Mouse (Mus musculus) hindbrain, embryonic 12.5 days (tissue): ENCODE results near the gene Mrs2. TPM values are rescaled to one million over a fixed set of nuclear protein-coding genes. Genes with fewer than 3 reads are reported as not detected.
A peak's percentile ranks its signal among the peaks of the same experiment; 100 is the strongest.

Experiments
- ATAC-seq: fragments of 200-750 bp; cut with Nextera tagmentation; 2 replicates; pipeline ENCODE4 v1.8.0; 2017; ENCODE audit warnings: moderate TSS enrichment; ENCODE audit not compliant: low FRiP score
- H3K27ac ChIP-seq: fragments of 300-500 bp; sonication (generic); 2 replicates; pipeline ENCODE4 v1.5.1; 2016; ENCODE audit warnings: mild to moderate bottlenecking
- H3K27me3 ChIP-seq: fragments of 300-500 bp; sonication (generic); 2 replicates; pipeline ENCODE4 v1.6.1; 2016; ENCODE audit warnings: mild to moderate bottlenecking
- H3K36me3 ChIP-seq: fragments of 300-500 bp; sonication (generic); 2 replicates; pipeline ENCODE4 v1.6.1; 2016; ENCODE audit warnings: mild to moderate bottlenecking
- H3K4me1 ChIP-seq: fragments of 300-500 bp; sonication (generic); 2 replicates; pipeline ENCODE4 v1.6.1; 2016
- H3K4me2 ChIP-seq: fragments of 300-500 bp; sonication (generic); replicated peaks from 2 replicates; pipeline ENCODE4 v1.6.1; 2016; ENCODE audit warnings: mild to moderate bottlenecking
- H3K4me3 ChIP-seq: fragments of 300-500 bp; sonication (generic); 2 replicates; pipeline ENCODE4 v1.5.1; 2016; ENCODE audit warnings: mild to moderate bottlenecking
- H3K9ac ChIP-seq: fragments of 300-500 bp; sonication (generic); 2 replicates; pipeline ENCODE4 v1.6.1; 2016; ENCODE audit warnings: mild to moderate bottlenecking, moderate library complexity
- H3K9me3 ChIP-seq: fragments of 300-500 bp; sonication (generic); replicated peaks from 2 replicates; pipeline ENCODE4 v1.6.1; 2016; ENCODE audit warnings: mild to moderate bottlenecking
- WGBS: fragments of 180-500 bp; shearing (Covaris S2); methylation state at CpG from one replicate; pipeline ENCODE4 v1.1.7; 2016; 5-methylcytosine and 5-hydroxymethylcytosine counted together
- polyA plus RNA-seq: library from polyadenylated mRNA; unstranded; fragments of >200 nt; fragmentation: Nextera tagmentation; extraction: Ambion mirVana; gene quantifications from 2 replicates; pipeline ENCODE4 v1.2.1, GENCODE M21; 2016

Mrs2 gene
- polyA plus RNA-seq = 26.1 and 31.9 TPM in 2 replicates

DNA sequence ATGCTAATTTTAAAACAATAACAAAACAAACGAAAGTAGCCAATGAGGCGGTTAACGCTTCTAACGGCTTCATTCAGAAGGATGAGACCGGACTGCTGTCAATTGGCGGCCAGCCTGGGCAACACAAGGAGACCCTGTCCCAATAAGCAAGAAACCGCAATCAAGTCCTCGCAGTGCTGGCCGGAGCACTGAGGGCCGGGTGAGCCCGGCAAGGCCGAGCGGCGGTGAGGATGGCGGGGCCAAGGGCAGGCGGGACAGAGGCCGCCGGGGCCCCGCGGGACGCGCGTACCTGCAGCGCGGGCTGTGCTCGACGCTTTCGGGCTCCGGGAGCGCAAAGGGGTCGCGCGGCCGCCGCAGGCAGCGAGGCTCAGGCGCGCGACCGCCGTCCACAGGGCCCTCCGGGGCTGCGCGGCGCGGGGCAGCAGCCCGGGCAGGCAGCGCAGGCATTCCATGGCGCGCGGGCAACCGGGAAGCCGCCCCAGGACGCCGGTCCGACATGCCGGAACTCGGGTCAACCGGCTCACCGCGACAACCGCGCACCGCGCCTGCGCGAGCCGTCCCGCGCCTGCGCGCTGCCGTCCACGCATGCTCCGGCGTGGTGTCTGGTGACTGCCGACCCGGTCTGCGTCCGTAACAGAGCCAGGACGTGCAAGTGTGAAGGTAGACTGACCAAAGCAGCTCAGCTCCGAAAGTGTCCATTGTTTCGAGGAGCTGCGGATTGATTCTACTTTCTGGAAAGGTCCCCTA, at the start of gene Mrs2:
Mrs2 (minus strand) TSS at position 587 of the 747 bp plus-strand sequence.
- peak; percentile 96 for ATAC-seq
- peak within 1 kb of the TSS; percentile 97 for H3K4me3 ChIP-seq
- peak within 1 kb of the TSS; percentile 96 for H3K9ac ChIP-seq
- no peaks in the 10 kb centered on the region for H3K9me3 ChIP-seq
- H3K27me3 ChIP-seq = no peaks in the 10 kb centered on the region
- H3K4me1 ChIP-seq = peaks cover 14% of the 10 kb centered on the region
- H3K4me2 ChIP-seq = peak within 1 kb of the TSS; percentile 73
- under 1% methylated on average over 47 of the region's 84 CpGs for WGBS
- no peaks in the 10 kb centered on the region for H3K36me3 ChIP-seq
- peak within 1 kb of the TSS; percentile 89 for H3K27ac ChIP-seq

DNA sequence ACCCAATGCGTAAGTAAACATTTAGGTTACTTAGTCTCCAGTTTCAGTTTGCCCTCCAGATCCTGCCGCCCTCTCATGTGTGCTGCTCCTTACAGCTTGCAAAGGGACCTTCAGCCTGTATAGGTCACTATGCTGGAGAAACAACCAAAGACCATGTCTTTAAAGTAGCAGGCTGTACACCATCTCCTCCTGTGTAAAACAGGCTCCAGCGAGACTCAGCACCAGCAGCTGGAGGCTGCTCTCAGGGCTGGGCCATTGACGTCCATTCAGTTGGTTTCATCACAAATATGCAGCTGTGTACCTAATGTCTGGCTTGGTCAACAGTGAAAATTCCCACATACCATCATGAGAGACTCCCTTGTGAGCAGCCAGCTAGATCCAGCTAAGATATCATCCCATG, 49.6 kb upstream of the Mrs2 start:
- no peak for ATAC-seq
- no peaks in the 10 kb centered on the region for H3K9me3 ChIP-seq
- no peak overlapping the region for H3K27ac ChIP-seq
- H3K4me1 ChIP-seq = no peaks in the 10 kb centered on the region
- no peaks in the 10 kb centered on the region for H3K27me3 ChIP-seq
- no peaks in the 10 kb centered on the region for H3K36me3 ChIP-seq
- H3K9ac ChIP-seq = no peak overlapping the region
- WGBS = 79% methylated on average over 4 of the region's 4 CpGs
- no peak overlapping the region for H3K4me2 ChIP-seq
- no peak overlapping the region for H3K4me3 ChIP-seq

DNA sequence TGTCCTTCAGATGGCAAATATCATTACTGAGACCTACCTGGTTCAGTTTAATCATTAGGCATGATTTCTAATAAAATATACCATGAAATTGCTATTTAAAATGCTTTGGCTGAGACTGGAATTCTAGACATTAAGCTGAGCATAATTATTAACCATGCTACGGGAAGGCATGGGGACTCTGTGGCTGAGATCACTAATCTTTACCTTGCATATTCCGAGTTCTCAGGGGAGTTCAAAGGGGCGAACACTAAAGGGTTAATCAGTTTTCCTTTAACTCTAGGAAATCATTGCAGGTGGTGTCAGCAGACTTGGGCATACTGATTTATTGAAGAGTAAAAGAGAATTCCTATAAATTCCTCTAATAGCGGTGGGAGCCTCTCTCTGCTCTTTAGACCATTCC, 47.0 kb upstream of the Mrs2 start:
- no peaks in the 10 kb centered on the region for H3K9me3 ChIP-seq
- no peak for ATAC-seq
- 84% methylated on average over 4 of the region's 4 CpGs for WGBS
- no peak overlapping the region for H3K4me3 ChIP-seq
- H3K27me3 ChIP-seq = no peaks in the 10 kb centered on the region
- no peak overlapping the region for H3K4me2 ChIP-seq
- no peak overlapping the region for H3K27ac ChIP-seq
- no peak overlapping the region for H3K9ac ChIP-seq
- no peaks in the 10 kb centered on the region for H3K36me3 ChIP-seq
- no peaks in the 10 kb centered on the region for H3K4me1 ChIP-seq

DNA sequence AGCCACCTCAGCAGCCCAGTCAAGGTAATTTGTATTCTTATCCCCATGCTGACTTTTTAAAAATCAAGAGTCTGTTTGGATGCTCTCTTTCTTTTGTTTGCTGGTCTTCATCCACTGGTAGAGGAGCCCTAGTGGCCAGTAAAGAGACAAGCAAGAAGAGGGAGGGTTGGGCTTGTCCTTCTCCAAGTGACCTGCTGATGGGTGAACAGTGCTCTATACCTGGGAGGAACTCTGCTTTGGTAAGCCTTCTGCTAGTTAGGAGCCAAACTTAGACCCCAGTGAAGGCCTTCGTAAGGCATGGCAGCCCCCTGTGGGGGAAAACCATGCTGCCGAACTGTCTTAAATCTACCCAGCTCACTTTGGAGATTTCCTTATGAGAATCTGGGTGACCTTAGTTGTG, 46.5 kb upstream of the Mrs2 start:
- no peak overlapping the region for H3K4me2 ChIP-seq
- H3K9me3 ChIP-seq = no peaks in the 10 kb centered on the region
- no peak overlapping the region for H3K4me3 ChIP-seq
- WGBS = 96% methylated on average over 2 of the region's 2 CpGs
- no peaks in the 10 kb centered on the region for H3K36me3 ChIP-seq
- no peak overlapping the region for H3K9ac ChIP-seq
- no peak overlapping the region for H3K27ac ChIP-seq
- no peaks in the 10 kb centered on the region for H3K4me1 ChIP-seq
- H3K27me3 ChIP-seq = no peaks in the 10 kb centered on the region
- ATAC-seq = no peak

DNA sequence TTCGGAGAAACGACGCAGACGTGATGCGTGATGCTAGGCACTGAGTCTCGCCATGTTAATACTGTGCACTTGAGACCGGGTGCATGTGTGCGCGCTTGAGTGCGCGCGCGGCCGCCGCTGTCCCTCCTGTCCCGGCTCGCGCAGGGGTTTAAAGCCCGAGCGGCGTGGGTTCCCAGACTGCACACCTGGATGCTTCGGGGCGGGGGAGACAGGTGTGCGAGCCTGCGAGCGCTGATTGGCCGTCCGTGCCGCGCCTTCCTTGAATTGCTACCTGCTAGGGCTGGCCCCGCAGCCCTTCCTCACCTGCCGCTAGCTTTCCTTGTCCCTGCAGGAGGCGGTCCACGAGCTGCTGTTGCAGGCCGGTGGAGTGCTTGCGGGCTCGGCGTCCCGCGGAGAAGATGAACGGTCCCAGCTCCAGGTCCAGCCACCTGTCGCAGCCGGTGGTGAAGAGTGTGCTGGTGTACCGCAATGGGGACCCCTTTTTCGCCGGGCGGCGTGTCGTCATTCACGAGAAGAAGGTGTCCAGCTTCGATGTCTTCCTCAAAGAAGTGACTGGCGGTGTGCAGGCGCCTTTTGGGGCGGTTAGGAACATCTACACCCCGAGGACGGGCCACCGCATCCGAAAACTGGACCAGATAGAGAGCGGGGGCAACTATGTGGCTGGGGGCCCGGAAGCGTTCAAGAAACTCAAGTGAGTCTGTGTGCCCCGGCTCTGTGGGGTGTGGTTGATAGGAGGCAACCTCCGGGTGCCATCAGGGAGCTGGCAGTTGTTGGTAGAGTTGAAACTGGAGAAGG, 35.9 kb upstream of the Mrs2 start, which contains the start of gene Dcdc2a:
Dcdc2a (plus strand) TSS at position 132 of the 795 bp plus-strand sequence.
- Histone ChIP-seq H3K4me2 (peak within 1 kb of the TSS; percentile 97), H3K27me3 (peaks cover 45% of the 10 kb centered on the region), H3K4me1 (peaks cover 17% of the 10 kb centered on the region), H3K36me3 (no peaks in the 10 kb centered on the region), H3K9me3 (no peaks in the 10 kb centered on the region; the same call in 1 of the 2 replicates), H3K4me3 (peak within 1 kb of the TSS; percentile 52), H3K9ac (peak within 1 kb of the TSS; percentile 59), H3K27ac (no peak within 1 kb of the TSS)
- 4% methylated on average over 63 of the region's 63 CpGs for WGBS
- ATAC-seq = peak; percentile 70

DNA sequence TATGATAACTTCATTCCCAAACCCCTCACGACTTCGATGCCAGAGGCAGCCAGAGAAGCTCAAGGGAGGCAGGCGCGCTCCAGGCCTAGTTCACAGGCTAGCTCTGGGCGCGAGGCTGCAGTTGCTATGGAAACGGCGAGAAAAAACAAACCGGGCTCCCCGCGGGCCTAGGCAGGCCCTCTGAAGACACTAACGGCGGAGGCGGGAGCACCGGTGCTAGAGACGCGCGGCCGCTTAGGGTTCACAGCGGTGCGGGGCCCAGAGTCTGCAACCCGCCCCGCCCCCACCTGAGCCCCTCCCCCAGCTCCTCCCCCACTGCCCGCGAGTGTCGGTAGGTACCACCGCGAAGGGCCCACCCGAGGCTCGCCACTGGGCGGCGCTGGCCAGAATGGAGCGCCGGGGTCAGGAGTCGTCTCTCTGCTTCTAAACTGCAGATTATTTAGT, 35.0 kb upstream of the Mrs2 start:
- no peak overlapping the region for H3K27ac ChIP-seq
- under 1% methylated on average over 34 of the region's 35 CpGs for WGBS
- H3K9ac ChIP-seq = peak overlapping the region; percentile 47; the same call in 1 of the 2 replicates
- peak; percentile 93 for ATAC-seq
- peak overlapping the region; percentile 97 for H3K4me2 ChIP-seq
- H3K27me3 ChIP-seq = peaks cover 45% of the 10 kb centered on the region
- peaks cover 5% of the 10 kb centered on the region for H3K9me3 ChIP-seq
- peak overlapping the region; percentile 52 for H3K4me3 ChIP-seq
- peaks cover 17% of the 10 kb centered on the region for H3K4me1 ChIP-seq
- no peaks in the 10 kb centered on the region for H3K36me3 ChIP-seq

DNA sequence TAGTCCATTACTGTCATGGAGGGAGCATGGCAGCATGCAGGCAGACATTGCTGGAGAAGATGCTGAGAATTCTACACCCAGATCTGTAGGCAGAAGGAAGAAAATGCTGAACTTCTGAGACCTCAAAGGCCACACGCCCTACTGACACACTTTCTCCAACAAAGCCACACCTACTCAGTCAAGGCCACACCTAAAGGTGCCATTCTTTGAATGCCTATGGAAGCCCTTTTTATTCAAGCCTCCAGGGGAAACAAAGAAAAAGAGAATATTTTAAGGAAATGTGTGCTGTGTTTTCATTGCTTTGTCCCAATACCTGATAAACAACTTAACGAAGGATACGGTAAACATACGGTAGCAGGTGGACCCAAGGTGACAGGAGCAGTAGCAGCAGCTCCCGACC, 32.5 kb upstream of the Mrs2 start:
- H3K27ac ChIP-seq = no peak overlapping the region
- H3K36me3 ChIP-seq = no peaks in the 10 kb centered on the region
- no peak overlapping the region for H3K9ac ChIP-seq
- H3K4me3 ChIP-seq = no peak overlapping the region
- WGBS = 87% methylated on average over 5 of the region's 5 CpGs
- ATAC-seq = no peak
- no peak overlapping the region for H3K4me2 ChIP-seq
- H3K27me3 ChIP-seq = peaks cover 42% of the 10 kb centered on the region
- peaks cover 10% of the 10 kb centered on the region for H3K9me3 ChIP-seq
- peaks cover 17% of the 10 kb centered on the region for H3K4me1 ChIP-seq

DNA sequence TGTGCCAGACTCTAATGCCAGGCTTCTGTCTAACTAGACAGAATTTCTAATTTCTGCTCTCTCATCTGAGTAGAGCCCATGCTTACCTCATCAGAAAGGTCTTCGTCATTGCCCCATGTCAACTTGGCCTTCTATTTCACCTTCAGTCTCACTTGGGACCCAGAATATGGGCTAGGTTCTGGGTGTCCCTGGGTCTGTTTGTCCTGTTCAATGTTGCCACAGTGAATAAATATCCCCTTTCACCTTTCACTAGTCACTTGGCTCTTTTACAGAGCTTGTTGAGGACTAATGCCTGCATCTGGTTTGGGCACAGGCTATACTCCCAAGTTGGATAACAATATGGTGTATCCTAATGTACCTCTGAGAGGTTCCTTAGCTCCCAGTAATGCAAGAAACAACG, 19.3 kb upstream of the Mrs2 start:
- Histone ChIP-seq H3K36me3 (no peaks in the 10 kb centered on the region), H3K4me3 (no peak overlapping the region), H3K4me2 (no peak overlapping the region), H3K27me3 (no peaks in the 10 kb centered on the region), H3K27ac (no peak overlapping the region), H3K4me1 (no peaks in the 10 kb centered on the region), H3K9ac (no peak overlapping the region), H3K9me3 (no peaks in the 10 kb centered on the region)
- 77% methylated on average over 2 of the region's 2 CpGs for WGBS
- ATAC-seq = no peak

DNA sequence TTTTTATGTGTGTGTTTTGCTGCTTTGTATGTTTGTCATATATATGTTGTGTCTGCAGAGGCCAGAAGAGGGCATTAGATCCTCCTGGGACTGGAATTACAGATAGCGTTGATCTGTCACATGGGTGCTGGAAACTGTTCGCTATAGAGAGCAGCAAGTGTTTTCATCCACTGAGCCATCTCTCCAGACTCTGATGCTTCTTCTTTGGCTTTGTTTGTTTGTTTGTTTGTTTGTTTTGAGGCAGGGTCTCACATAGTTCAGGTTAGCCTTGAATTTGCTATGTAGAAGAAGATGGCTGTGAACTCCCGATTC, 6.9 kb upstream of the Mrs2 start:
- Histone ChIP-seq H3K27ac (no peak overlapping the region), H3K9ac (no peak overlapping the region), H3K9me3 (no peaks in the 10 kb centered on the region), H3K4me3 (no peak overlapping the region), H3K4me2 (no peak overlapping the region), H3K27me3 (no peaks in the 10 kb centered on the region), H3K4me1 (no peaks in the 10 kb centered on the region), H3K36me3 (no peaks in the 10 kb centered on the region)
- 82% methylated on average over 3 of the region's 3 CpGs for WGBS
- no peak for ATAC-seq

DNA sequence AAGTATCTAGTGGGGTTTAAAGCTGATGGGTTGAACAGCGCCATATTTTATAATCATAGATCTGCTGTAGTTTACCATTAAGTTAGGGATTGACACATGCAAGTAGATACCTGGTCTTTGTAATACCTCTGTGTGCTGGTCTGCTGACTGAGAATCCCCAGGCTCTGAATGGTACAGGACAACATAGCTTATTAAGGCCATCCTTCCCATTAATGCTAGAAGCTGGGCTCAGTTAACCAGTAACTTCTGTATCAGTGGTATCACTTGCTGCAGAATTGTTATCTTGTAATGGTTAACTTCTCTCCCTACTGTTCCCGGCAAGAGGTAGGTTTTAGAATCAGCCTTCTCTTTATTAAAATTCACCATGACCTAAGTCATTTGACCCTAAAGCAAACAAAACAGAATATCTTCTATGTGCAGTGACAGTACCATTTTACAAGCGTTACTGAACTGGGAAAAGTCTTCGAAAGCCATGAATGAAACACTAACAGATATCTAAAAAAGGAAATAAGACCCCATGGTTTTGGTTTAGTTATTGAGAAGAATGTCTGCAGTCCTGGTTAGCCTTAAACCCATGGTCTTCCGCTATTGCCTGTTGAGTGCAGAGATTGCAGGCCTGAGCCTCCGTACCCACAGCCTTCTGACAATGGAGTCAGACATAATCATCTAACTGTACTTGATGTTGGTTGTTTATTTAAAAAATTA, 6.4 kb upstream of the Mrs2 start:
- no peaks in the 10 kb centered on the region for H3K9me3 ChIP-seq
- H3K27ac ChIP-seq = no peak overlapping the region
- no peak overlapping the region for H3K9ac ChIP-seq
- no peak overlapping the region for H3K4me2 ChIP-seq
- WGBS = 75% methylated on average over 6 of the region's 6 CpGs
- H3K4me3 ChIP-seq = no peak overlapping the region
- ATAC-seq = no peak
- no peaks in the 10 kb centered on the region for H3K27me3 ChIP-seq
- H3K4me1 ChIP-seq = no peaks in the 10 kb centered on the region
- H3K36me3 ChIP-seq = no peaks in the 10 kb centered on the region

DNA sequence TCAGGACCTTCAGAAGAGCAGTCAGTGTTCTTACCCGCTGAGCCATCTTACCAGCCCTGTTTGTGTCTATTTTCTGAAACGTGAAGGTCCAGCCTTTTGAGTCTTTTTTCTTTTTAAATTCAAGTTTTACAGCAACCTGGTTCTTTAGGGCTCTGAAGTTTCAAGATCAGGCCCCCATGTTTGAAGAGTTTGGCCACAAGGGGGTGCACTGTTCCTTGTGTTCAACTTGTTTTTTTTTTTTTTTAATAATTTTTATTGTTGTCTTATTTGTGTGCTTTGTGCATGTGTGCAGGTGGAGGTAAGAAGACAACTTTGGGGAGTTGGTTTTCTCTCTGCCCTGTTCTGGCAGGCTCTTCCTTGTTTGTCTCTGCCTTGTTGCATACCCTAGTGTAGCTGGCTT, 4.5 kb upstream of the Mrs2 start:
- Histone ChIP-seq H3K36me3 (no peaks in the 10 kb centered on the region), H3K27ac (no peak overlapping the region), H3K4me2 (no peak overlapping the region), H3K27me3 (no peaks in the 10 kb centered on the region), H3K4me3 (no peak overlapping the region), H3K9me3 (no peaks in the 10 kb centered on the region), H3K9ac (no peak overlapping the region), H3K4me1 (no peaks in the 10 kb centered on the region; the same call in 1 of the 2 replicates)
- no peak for ATAC-seq
- 35% methylated on average over 2 of the region's 2 CpGs for WGBS

DNA sequence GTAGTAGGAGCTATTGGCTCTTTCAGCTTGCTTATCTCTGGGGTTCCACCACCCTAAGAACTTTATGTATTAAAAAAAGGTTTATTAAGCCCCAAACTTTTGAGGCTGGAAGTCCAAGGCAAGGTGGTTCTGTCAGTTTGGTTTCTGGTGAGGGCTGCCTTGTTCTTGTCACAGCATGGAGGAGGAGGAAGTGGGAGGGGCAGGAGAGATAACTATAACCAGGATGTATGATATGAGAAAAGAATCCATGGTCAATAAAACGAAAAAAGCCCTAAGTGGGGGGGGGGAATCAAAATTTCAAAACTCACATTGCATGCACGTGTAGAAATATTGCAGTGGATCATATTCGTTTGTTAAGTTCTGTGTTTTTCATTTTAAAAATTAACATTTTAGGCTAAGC, 3.0 kb upstream of the Mrs2 start:
- Histone ChIP-seq H3K9ac (no peak overlapping the region), H3K36me3 (no peaks in the 10 kb centered on the region), H3K9me3 (no peaks in the 10 kb centered on the region), H3K27ac (no peak overlapping the region), H3K4me3 (no peak overlapping the region), H3K27me3 (no peaks in the 10 kb centered on the region), H3K4me1 (peaks cover 14% of the 10 kb centered on the region), H3K4me2 (no peak overlapping the region)
- 75% methylated on average over 3 of the region's 3 CpGs for whole genome bisulfite sequencing
- no peak for ATAC-seq
